Comparison of ENCODE assay signal across 11 mouse cellular contexts in the genomic region with DNA sequence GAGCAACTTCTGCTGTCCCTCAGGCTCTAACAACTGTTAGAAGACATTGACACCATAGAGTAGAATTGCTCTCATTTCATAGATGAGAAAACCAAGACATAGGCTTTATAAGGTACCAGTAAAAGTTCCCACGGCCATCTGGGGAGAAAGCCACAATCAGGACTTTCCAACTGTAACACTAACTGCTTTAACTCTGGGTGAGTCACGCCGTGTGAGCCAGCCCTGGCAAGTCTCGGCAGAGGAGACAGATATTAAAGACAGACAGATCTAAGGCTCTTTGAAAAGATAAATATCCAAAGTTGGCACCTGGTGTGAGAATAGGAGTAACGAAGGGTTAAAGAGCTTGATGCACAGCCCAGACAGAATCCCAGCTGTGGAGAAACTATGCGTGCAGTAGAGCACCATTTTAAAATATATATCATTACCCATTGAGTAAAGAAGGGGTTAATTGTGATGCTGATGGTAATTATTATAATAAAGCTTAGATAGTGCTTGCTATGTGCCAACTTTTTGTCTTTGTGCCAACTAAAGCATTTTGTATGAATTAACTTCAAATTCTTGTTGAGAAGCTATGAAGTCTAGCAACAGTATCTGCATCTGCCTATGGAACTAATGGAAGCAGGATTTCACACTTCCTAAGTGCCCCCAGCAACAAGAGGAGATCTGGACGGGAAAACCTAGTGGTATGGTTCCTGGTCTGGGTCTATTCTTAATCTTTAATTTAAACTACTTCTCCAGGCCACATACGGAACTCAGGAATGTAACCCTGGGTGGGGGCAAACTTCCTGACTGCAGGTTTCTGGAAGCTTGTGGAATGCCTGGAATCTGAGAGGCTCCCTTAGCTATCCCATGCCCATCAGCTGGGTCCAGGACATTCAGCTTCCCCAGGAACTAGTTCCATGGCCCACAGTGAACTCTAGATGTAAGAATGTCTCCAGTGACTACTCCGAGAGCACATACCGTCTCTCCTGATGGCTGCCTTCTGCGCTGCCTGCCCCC.
A peak's percentile ranks its signal among the peaks of the same experiment; 100 is the strongest.
DNase-seq lines count a peak whose midpoint lies in the region; ATAC-seq lines count a peak whose summit lies in the region.
"Had no signal": no experiment of that assay in that cellular context is flagged by ENCODE, and none has a peak within 500 bp of the region (broad histone marks: within the 10 kb centered on the region; RNA-seq: fewer than 3 reads in every experiment).

No protein-coding gene starts in this region.

- peaks cover 83% of the 10 kb centered on the region for H3K4me1 ChIP-seq in heart, embryonic 10.5 days
- H3K4me1 ChIP-seq in midbrain, embryonic 14.5 days (ENCODE audit: control insufficient read depth, insufficient read depth, low read length), result peaks cover 8% of the 10 kb centered on the region; the same call in 1 of the 2 replicates
- peaks cover 10% of the 10 kb centered on the region for H3K4me1 ChIP-seq in forebrain, embryonic 12.5 days

- DNase-seq in heart, embryonic 10.5 days (ENCODE audit: low spot score), result no peak
- DNase-seq in heart, postnatal 4 days, result no peak
- DNase-seq in right cerebral cortex, adult 2 months (ENCODE audit: low spot score in 2 of 2), result peak; percentile 59 to 60
- DNase-seq in right cerebral cortex, postnatal 14 days, result no peak
- DNase-seq in fibroblast of lung, adult 2 months (ENCODE audit: low read depth), result peak; percentile 88
- DNase-seq in midbrain, embryonic 14.5 days, result no peak
- DNase-seq: lung, adult 18-20 months; thymus, postnatal 25 days had no signal

- 39% methylated on average over 11 of the region's 11 CpGs for WGBS in heart, embryonic 10.5 days
- 90% methylated on average over 11 of the region's 11 CpGs for WGBS in midbrain, embryonic 14.5 days
- 80% methylated on average over 11 of the region's 11 CpGs for WGBS in forebrain, embryonic 12.5 days

- no peak overlapping the region for H3K9ac ChIP-seq in midbrain, embryonic 14.5 days (replicated peaks; ENCODE audit: low read length)
- no peak overlapping the region for H3K9ac ChIP-seq in forebrain, embryonic 12.5 days
- H3K9ac ChIP-seq: intestine, embryonic 15.5 days had no signal

- no peaks in the 10 kb centered on the region for H3K9me3 ChIP-seq in heart, embryonic 10.5 days
- no peaks in the 10 kb centered on the region for H3K9me3 ChIP-seq in midbrain, embryonic 14.5 days (ENCODE audit: control insufficient read depth, low read length)
- no peaks in the 10 kb centered on the region for H3K9me3 ChIP-seq in forebrain, embryonic 12.5 days
- H3K9me3 ChIP-seq: intestine, embryonic 15.5 days had no signal

- H3K27me3 ChIP-seq in heart, embryonic 10.5 days (ENCODE audit: insufficient read depth, poor library complexity, severe bottlenecking), result no peaks in the 10 kb centered on the region
- H3K27me3 ChIP-seq in midbrain, embryonic 14.5 days (ENCODE audit: control insufficient read depth, insufficient read depth, low read length), result no peaks in the 10 kb centered on the region
- no peaks in the 10 kb centered on the region for H3K27me3 ChIP-seq in forebrain, embryonic 12.5 days
- H3K27me3 ChIP-seq: intestine, embryonic 15.5 days had no signal

- 0 out of 2 replicates have a peak overlapping the region, but pooled peaks have one; percentile 1 for H3K4me3 ChIP-seq in heart, embryonic 10.5 days
- H3K4me3 ChIP-seq in midbrain, embryonic 14.5 days (replicated peaks; ENCODE audit: low read depth, low read length), result no peak overlapping the region
- no peak overlapping the region for H3K4me3 ChIP-seq in forebrain, embryonic 12.5 days (replicated peaks)
- H3K4me3 ChIP-seq: intestine, embryonic 15.5 days had no signal

- H3K4me2 ChIP-seq in midbrain, embryonic 14.5 days (ENCODE audit: low read length), result no peak overlapping the region
- H3K4me2 ChIP-seq in forebrain, embryonic 12.5 days, result no peak overlapping the region
- H3K4me2 ChIP-seq: intestine, embryonic 15.5 days had no signal

- H3K27ac ChIP-seq in heart, embryonic 10.5 days, result peak overlapping the region; percentile 70; the same call in 1 of the 2 replicates
- no peak overlapping the region for H3K27ac ChIP-seq in midbrain, embryonic 14.5 days (replicated peaks; ENCODE audit: low read depth, low read length)
- no peak overlapping the region for H3K27ac ChIP-seq in forebrain, embryonic 12.5 days
- H3K27ac ChIP-seq: intestine, embryonic 15.5 days had no signal

- 0 out of 2 replicates have a peak, but pooled peaks cover 2% of the 10 kb centered on the region for H3K36me3 ChIP-seq in heart, embryonic 10.5 days
- no peaks in the 10 kb centered on the region for H3K36me3 ChIP-seq in midbrain, embryonic 14.5 days (ENCODE audit: control insufficient read depth, insufficient read depth, low read length)
- H3K36me3 ChIP-seq in forebrain, embryonic 12.5 days (replicated peaks), result no peaks in the 10 kb centered on the region
- H3K36me3 ChIP-seq: intestine, embryonic 15.5 days had no signal

- ATAC-seq in midbrain, embryonic 14.5 days (ENCODE audit: low FRiP score, low TSS enrichment), result no peak
- no peak for ATAC-seq in forebrain, embryonic 12.5 days (ENCODE audit: low FRiP score)
- no peak for ATAC-seq in inflammation-experienced regulatory T-cells, adult 6 months
- ATAC-seq: intestine, embryonic 15.5 days had no signal

Comparison
In these comparisons a context has a peak if more than half of its experiments do, and no peak if none do; other contexts are left out.
1. DNase-seq: peak in right cerebral cortex, adult 2 months (2 of 2) and fibroblast of lung, adult 2 months (single experiment); none in heart, embryonic 10.5 days (single experiment), heart, postnatal 4 days (single experiment), right cerebral cortex, postnatal 14 days (single experiment) and midbrain, embryonic 14.5 days (single experiment).